Mouse (Mus musculus) lung, adult 2 months (tissue): ENCODE measurements around the gene Eps8l2. TPM values are rescaled to one million over a fixed set of nuclear protein-coding genes. Genes with fewer than 3 reads are reported as not detected.

ENCODE experiments used
- DNase-seq: peaks from one replicate; pipeline ENCODE4 v3.0.0; 2022
- H3K4me1 ChIP-seq: fragments of 200-500 bp; 2 replicates; pipeline ENCODE4 v1.6.1; 2011; ENCODE audit warnings: low read length; ENCODE audit not compliant: control insufficient read depth, insufficient read depth
- H3K4me3 ChIP-seq: fragments of 200-500 bp; replicated peaks from 2 replicates; pipeline ENCODE3; 2011; ENCODE audit warnings: low read depth, mild to moderate bottlenecking, control low read depth, low read length; ENCODE audit errors: extremely low read depth
- CTCF ChIP-seq: fragments of 200-500 bp; IDR thresholded peaks from 2 replicates; pipeline ENCODE4 v1.5.1; 2011; ENCODE audit warnings: mild to moderate bottlenecking, low read length, control low read depth; ENCODE audit not compliant: insufficient read depth
- POLR2A ChIP-seq: fragments of 200-500 bp; IDR thresholded peaks from 2 replicates; pipeline ENCODE4 v1.6.1; 2011; ENCODE audit warnings: low read depth, mild to moderate bottlenecking, control low read depth, low read length, borderline replicate concordance; ENCODE audit errors: extremely low read depth
- WGBS: fragments of 180-500 bp; shearing (Covaris S2); methylation state at CpG from one replicate; pipeline ENCODE4 v1.1.7; 2018; 5-methylcytosine and 5-hydroxymethylcytosine counted together
- polyA plus RNA-seq: library from polyadenylated mRNA; depleted of rRNA; stranded (reverse); fragments of >200 nt; gene quantifications from 2 replicates; pipeline ENCODE4 v1.2.3, GENCODE M21; 2012

Gene Eps8l2
- polyA plus RNA-seq, 1 experiment = 143 TPM

DNA sequence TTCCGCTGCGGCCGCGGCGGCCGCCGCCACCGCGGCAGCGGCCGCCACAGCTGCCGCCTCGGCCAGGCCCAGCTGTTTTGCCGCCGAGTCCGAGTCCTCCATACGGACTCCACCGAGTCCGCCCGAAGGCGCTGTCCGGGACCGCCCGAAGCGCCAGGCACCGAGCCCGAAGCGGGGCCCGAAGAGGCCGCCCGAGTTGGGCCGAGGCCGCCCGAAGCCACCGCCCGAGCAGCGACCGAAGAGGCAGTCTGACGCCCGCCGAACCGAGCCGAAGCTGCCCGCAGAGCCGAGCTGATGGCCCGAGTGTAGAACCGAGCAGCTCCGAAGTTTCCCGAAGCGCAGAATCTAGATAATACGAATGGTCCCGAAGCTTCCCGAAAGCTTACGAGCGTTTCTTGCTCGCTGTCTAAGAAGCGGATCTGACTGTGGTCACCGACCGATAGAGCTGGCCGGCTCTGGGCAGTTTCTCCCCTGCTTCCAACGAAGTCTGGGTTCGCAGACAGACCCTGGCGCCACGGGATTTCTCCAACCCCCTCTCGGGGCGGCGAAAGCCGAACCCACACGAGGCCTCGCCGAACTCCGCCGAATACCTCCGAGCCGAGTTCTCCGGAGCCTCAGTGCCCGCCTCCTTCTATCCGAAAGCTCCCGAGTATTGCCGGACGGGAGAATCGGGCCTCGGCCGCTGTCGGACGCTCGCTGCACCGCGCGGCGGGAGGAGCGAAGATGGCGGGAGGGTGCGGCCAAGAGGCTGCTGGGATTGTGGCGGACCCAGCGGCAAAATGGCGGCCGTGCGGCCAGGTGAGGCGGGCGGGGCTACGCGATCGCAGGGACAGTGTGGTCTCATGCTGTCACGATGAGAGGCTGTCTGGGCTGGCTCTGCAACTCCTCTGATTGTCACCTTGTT, 11.0 kb upstream of the Eps8l2 start, which contains the start of the genes Deaf1 and Tmem80:
Gene Deaf1, minus strand, starts transcription at position 222 of the 904 bp plus-strand sequence.
Gene Tmem80, plus strand, starts transcription at position 271 of the 904 bp plus-strand sequence.
- WGBS = under 1% methylated on average over 104 of the region's 105 CpGs
- Histone ChIP-seq H3K4me3 (peak within 1 kb of the TSS; percentile 96), H3K4me1 (peaks cover 18% of the 10 kb centered on the region)
- TF ChIP-seq POLR2A (peak; percentile 91), CTCF (no peak)
- DNase-seq = peak; percentile 99

DNA sequence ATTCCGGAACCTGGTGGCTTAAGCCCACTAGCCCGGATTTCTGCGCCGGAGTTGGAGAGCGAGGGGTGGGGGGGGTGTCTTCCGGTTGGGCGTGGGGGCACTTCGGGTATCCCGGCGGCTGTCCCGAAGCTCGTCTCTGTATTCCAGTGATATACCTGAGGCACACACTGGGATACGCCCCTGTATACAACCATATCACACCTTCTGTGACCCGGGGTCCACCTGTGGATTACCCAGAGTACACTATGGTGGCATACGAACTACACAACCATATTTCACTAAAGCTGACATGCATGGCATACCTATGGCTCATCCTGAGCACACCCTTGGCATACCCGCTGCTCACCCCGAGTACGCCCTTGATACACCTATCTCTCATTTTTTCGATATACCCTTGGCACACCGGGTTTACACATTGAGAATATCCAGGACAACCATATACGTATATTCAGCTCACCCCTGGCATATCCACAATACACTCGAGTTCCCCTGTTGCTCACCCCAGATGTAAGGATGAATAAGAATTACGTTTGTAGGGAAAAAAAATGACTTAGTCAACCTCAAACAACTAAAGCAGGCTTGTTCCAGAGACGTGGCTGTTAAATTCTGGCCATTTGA, 10.2 kb upstream of the Eps8l2 start:
- H3K4me1 ChIP-seq = peaks cover 18% of the 10 kb centered on the region
- DNase-seq = no peak
- WGBS = 11% methylated on average over 24 of the region's 24 CpGs
- H3K4me3 ChIP-seq = peak overlapping the region; percentile 96
- no peak for TF ChIP-seq CTCF
- TF ChIP-seq POLR2A = no peak

- TF ChIP-seq POLR2A (no peak), CTCF (no peak)
- DNase-seq = no peak
- Histone ChIP-seq H3K4me1 (peaks cover 18% of the 10 kb centered on the region), H3K4me3 (no peak overlapping the region)
Measured at GRCm38 (mm10) chr7:141330706-141331105, 8.0 kb upstream of the Eps8l2 start.

DNA sequence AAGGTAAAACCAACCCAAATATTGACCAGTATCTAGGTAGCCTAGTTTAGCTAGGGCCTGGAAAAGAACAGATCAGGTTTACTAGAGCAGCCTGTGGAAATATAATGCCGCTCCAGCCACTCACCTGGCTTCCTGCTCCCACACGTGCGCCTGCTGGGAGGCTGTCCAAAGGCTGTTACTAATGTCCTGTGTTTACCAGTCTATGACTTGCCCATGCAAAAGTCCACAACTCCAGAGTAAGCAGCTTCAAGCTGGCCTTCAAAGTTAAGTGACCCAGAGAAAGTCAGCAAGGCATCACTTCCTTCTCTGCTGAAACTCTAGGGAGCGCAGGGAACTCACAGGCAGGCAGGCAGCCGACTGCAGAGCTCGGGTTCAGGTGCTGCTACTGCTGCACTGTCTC, 6.7 kb upstream of the Eps8l2 start:
- no peak for DNase-seq
- peaks cover 6% of the 10 kb centered on the region for H3K4me1 ChIP-seq
- no peak overlapping the region for H3K4me3 ChIP-seq
- WGBS = 55% methylated on average over 6 of the region's 6 CpGs
- TF ChIP-seq POLR2A = no peak
- TF ChIP-seq CTCF = no peak

DNA sequence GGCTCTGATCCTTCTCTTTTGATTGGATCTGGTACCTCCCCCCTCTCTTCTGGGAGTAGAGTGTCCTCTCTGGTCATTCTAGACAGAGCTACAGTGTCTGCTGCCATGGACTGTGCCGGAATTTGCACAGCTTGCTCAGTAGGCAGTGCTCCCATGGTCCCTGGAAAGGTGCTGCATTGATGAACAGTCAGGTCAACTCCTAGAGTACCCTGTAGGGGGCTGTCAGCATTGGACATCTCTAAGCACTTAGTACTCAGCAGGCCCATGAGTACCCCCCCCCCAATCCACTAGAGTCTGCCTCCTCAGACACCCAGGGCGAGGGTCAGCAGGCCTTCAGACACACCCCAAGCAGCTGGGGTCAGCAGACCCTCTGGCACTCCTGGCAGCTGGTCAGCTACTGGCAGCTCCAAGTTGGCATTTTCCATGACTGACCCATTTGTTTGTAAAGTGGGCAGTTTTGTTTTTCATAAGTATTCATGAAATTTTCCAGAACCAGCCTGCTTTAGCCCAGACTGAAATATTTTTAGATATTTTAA, 3.6 kb upstream of the Eps8l2 start:
- TF ChIP-seq CTCF = no peak
- TF ChIP-seq POLR2A = no peak
- Histone ChIP-seq H3K4me3 (no peak overlapping the region), H3K4me1 (peaks cover 11% of the 10 kb centered on the region)
- DNase-seq = no peak
- WGBS = 81% methylated on average over 2 of the region's 2 CpGs

- H3K4me3 ChIP-seq = no peak overlapping the region
- 82% methylated on average over 4 of the region's 4 CpGs for WGBS
- no peak for TF ChIP-seq CTCF
- no peak for TF ChIP-seq POLR2A
- no peak for DNase-seq
- peaks cover 11% of the 10 kb centered on the region for H3K4me1 ChIP-seq
Measured at GRCm38 (mm10) chr7:141335682-141336081, 3.0 kb upstream of the Eps8l2 start.

- no peak overlapping the region for H3K4me3 ChIP-seq
- TF ChIP-seq CTCF (no peak), POLR2A (no peak)
- H3K4me1 ChIP-seq = peaks cover 11% of the 10 kb centered on the region
- 81% methylated on average over 3 of the region's 3 CpGs for WGBS
- no peak for DNase-seq
Measured at GRCm38 (mm10) chr7:141336296-141336695, 2.4 kb upstream of the Eps8l2 start.

DNA sequence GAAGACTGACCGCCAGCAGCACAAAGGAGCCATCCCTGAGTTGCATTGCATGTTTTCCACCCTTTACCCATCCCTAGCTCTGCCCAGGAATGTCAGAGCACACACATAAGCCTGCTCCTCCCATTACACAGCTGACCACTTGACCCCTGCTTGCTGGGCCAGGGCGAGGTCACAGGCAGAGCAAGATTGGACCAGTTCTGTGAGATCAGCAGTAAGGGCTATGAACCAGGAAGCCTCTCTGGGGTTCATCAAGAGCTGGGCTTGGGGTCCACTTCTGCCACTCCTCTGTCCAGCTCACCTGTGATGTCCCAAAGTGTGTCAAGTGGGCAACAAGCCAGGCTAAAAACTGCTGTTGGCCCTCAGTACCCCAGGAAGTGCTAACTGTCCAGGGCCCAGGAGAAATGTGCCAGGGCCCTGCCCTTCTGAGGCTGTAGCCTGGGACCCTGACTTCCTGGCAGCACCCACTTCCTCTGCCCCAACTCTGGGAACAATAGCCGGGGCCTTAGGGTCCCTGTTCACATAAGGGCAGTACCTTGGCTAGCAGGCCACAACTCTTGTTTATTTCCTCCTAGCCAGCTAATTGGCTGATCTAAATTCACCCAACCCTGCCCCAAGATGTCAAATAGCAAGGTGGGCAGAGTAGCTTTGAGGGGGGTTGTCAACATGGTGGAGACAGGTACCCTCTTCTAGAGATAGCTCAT, 814 bp upstream of the Eps8l2 start:
- 55% methylated on average over 3 of the region's 3 CpGs for WGBS
- peaks cover 8% of the 10 kb centered on the region for H3K4me1 ChIP-seq
- H3K4me3 ChIP-seq = no peak overlapping the region
- no peak for TF ChIP-seq POLR2A
- TF ChIP-seq CTCF = no peak
- no peak for DNase-seq
